Mouse (Mus musculus): ENCODE data around the gene Rd3l. TPM values are rescaled to one million over a fixed set of nuclear protein-coding genes. Genes with fewer than 3 reads are reported as not detected.

Rd3l gene
- total RNA-seq, 2 experiments from 2014 or later, result not detected

DNA sequence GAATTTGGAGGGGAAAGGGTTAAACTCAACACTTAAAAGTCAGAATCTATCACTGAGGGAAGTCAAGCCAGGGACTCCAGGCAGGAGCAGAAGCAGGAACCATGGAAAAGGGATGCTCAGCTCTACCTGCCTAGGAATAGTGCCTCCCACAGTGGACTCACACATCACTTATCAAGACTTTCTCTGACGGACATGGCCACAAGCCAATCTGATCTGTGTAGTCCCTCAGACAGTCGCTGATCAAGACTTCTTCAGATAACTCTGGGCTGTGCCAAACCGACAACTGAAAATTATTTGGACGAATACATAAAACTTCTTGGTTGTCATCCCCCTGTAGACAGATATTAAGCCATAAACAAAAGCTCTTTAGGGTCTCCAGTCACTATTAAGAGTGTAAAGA, 11.0 kb downstream of the Rd3l start:
- ATAC-seq (replicated peaks; ENCODE audit: poor library complexity), result no peak

DNA sequence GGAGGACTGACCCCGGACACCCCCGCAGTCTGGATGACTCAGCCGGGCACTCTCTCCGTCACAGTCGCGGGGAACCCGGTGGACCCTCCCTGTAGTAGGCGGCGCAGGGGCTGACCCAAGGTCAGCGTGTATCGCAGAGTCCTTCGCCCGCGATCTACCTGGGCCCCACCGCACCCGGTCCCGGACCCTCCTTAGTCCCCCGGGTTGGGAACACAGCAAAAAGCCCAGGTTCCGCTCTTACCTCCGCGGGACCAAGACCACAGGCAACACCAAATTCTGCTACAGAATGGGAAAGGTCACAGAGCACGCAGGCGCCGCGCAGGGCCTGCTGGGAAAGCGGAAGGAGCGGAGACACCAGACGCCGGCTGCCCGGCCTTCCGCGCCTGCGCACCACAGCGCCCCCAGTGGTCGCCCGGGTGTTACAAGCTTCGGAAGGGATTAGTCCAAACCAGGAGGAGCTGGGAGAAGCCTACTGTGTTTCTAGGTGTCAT, 14.4 kb downstream of the Rd3l start, which contains the start of gene Atp5mpl:
Gene Atp5mpl, minus strand, starts transcription at position 295 of the 491 bp plus-strand sequence.
- ATAC-seq (replicated peaks; ENCODE audit: poor library complexity), result peak; percentile 98

DNA sequence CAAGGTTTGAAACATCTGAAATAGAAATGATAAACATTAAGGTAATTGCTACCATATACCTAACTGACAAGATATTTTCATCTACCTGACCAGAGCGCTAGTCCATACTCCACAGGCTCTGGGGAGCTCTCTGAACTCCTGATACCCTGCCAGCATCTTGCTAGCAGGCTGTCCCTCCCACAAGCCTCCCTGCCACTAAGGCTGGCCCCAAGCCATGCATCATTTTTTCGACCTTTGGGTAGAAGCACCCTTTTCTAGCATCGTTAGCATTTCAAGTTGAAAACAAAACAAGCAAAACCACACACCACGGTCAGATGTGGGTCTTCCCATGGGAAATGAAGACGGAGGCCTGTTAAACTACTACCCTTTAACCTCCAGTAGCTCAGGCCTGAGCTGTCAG, 17.8 kb downstream of the Rd3l start:
- ATAC-seq (replicated peaks; ENCODE audit: poor library complexity), result no peak

DNA sequence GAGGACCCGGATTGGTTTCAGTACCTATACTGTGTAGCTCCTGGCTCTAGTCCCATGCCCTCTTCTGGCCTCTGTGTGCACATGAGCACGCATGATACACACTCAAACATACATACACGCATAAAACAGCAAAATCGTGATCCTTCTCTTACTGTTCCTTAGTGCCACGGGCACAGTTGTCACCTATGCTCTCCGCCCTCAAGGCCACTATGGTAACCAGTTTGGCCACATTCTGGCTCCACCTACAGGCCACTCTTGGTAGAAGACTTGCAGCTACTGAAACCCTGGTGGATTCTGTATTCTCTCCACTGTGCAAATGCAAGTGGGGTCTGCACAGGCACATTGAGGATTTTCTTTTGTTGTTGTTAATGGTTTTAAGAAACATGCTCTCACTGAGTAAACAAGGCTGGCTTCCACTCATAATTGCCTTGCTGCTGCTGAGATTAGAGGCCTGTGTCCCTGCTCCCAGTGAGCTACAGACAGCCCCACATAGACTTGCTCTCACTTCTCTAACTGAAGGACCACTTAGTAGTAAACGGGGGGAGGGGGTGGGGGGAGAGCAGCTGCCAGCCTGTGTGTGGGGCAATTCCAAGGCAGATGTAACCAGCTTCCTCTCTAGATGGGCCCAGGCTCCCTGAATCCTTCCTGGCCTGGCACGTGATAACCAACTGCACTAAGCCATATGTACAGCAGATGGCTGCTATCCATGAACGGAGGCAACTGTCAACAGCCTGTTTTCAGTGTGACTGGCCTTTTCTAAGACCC, 22.8 kb downstream of the Rd3l start:
- peak; percentile 91 for ATAC-seq (replicated peaks; ENCODE audit: poor library complexity)

DNA sequence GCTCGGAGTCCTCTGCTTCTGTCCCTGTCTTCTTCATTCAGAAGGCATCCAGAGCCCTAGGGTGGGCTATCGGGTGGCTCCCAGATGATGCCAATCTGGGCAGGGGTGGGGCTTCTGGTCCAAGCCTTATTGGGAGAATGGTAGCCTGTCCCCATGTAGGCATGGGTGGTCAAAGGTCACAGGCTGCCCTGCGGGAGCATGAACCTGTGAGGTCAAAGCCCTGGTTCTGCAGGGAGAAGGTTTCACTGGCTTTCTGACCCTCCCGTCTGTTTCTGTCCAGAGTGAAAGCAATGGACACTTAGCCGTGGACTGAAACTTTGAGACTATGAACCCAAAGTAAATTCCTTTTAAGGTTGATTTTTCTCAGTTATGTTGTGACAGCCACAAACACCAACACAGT, 24.9 kb downstream of the Rd3l start:
- ATAC-seq (replicated peaks; ENCODE audit: poor library complexity), result no peak

DNA sequence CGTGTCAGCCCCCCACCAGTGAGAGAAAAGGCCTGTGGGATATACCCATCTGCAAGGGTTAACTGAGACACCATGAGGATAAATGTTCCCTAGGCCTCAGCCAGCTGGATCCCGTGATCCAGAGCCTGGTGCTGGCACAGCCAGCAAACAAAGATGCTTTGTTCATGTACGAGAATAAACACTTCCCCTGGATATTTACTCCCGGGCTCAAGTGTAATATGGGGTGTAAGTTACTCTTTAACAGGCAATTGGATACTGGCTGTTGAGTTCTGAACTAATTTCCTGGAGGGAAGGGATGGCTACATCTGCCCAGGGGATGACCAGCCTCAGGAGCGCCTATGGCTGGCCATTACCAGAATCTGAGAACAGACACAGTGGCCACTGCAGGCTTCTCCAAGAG, 29.4 kb downstream of the Rd3l start:
- ATAC-seq (replicated peaks; ENCODE audit: poor library complexity), result no peak

DNA sequence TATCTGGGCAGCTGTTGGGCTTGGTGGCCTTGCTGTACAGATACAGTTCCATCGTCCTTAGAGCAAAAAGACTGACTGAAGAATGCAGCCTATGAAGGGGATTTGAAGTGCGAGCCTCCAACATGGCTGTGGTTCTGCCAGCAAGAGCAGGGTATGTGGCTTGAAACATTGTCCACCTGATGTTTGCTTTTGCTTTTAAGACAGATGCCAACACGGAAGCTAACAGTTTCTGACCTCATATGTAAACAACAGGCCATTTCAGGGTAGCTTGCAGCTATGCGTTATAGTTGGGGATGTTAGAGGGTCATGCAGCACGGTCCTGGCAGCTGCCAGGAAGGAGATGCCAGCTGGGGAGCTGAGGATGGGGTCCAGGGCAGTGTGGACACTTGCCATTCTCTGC, 30.6 kb downstream of the Rd3l start:
- ATAC-seq (replicated peaks; ENCODE audit: poor library complexity), result no peak

DNA sequence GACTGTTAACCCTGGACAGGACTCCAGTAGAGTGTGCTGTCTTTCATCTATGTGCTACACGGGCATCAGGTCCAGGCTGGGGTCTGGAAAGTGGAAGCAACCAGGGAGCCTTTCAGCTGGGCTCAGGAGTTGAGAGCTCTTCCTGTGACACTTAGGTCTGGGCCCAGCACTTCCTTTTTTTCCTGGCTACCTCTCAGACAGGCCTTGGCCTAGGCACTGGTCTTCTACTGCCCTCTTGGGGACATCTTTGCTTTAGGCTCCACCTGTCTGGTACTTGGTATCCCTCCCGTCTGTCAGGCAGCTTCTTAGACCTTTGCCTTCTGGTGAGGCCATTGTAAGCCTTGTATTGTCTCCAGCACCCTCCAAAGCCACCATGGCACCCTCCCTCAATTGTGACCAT, 34.4 kb downstream of the Rd3l start:
- ATAC-seq (replicated peaks; ENCODE audit: poor library complexity), result peak; percentile 54

DNA sequence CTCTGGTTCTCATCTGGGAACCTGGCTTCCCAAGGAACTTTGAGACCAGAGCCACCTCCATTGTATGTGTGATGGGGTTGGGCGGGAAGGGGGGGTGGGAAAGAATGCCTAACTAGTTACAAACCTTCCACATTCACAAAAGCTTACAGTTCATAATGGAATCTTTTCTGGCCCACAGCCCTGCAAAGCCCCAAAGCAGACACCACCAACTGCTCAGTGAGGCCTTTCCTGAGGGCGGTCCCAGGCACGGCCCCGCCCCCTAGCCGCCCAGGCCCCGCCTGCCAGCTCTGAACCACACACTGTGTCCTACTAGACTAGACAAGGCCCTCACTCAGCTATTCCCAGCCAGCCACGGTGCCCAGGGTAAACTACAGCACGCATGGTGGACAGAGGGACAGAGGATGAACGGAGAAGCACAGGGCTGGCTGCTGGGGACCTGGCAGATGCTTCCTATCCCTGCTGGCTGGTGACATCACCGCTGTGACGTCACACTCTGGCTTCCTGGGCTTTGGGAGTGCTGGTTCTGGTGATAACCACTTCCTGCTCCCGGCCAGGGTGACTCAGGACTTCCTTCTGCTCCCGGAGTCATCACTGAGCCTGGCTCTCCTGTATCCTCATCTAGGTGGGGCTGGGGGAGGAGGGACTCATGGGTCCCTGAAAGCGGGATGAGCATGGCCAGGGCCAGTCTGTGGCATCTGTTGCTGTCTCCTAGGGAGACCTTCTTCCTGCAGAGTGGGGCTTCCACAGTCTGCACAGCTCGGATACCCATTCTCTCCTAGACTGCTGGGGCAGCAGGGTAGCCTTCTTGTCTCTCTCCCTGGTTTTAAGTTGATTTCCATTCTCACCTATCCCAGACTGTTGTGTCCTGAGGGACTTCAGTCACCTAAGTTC, 35.1 kb downstream of the Rd3l start:
- peak; percentile 54 for ATAC-seq (replicated peaks; ENCODE audit: poor library complexity)

DNA sequence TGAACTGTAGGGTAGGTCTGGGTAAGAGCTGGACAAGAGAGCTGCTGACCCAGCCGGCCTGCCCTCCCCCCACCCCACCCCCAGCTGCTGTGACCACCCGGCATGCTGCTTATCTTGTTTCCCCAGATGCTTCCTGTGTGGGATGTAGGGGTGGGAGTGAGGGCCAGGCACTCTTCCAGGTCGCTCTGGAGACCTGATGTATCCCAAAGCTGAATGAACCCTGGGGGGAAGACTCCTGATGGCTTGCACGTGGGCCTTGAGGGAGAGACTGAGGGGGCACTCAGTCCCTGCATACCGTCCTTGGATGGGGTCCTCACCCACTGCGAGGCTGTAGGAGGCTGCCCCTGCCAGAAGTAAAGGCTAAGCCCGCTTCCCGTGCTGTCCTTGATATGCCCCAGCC, 36.0 kb downstream of the Rd3l start:
- peak; percentile 8; the same call in 1 of the 2 replicates for ATAC-seq (replicated peaks; ENCODE audit: poor library complexity)

DNA sequence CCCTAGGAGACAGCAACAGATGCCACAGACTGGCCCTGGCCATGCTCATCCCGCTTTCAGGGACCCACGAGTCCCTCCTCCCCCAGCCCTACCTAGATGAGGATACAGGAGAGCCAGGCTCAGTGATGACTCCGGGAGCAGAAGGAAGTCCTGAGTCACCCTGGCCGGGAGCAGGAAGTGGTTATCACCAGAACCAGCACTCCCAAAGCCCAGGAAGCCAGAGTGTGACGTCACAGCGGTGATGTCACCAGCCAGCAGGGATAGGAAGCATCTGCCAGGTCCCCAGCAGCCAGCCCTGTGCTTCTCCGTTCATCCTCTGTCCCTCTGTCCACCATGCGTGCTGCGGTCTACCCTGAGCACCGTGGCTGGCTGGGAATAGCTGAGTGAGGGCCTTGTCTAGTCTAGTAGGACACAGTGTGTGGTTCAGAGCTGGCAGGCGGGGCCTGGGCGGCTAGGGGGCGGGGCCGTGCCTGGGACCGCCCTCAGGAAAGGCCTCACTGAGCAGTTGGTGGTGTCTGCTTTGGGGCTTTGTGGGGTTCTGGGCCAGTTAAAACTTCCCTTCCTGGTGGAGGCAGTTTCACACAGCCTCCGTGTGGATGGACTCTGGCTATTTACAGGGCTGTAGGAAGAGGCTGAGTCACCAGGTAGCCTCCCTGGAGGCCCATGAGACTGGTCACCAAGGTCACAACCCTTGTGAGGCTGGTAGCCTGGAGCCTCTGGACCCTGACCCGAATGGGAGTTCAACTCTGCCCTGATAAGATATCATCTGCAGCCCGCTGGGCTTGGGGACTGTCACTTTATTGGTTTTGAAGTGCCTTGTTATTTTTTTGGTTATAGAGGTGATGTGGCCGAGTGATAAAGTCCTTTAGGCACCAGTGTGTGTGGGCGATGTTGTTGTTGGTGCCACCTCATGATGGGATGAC, 36.8 kb downstream of the Rd3l start:
- ATAC-seq (replicated peaks; ENCODE audit: poor library complexity), result peak; percentile 63

DNA sequence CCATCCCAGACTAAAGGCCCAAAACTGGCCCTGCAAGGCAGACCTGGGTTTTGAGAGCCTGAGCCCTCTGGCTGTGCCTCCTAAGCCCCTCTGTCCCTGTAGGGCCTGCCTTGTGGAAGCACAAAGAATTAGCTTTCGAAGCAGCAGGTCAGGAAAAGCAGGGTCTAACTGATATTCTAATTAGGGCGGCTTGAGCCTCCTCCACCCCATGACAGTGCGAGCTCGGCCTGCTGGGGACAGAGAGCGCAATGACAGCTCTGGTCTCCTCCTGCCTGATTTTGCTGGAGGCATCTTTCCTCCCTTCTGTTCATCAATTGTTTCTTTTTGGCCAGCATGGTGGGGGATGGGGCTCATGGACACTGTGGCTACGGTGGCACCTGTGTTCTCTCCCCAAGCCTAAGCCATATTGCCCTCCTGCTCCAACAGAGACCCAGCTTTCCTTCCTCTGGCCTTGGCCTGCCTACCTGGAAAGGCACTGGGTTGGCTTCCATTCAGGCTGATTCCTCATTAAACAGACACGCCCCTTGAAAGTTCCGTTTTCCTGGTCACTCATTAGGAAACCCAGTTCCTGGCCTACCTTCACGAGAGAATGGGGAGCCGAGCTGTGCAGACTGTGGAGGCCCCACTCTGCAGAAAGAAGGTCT, 37.6 kb downstream of the Rd3l start:
- ATAC-seq (replicated peaks; ENCODE audit: poor library complexity), result no peak

DNA sequence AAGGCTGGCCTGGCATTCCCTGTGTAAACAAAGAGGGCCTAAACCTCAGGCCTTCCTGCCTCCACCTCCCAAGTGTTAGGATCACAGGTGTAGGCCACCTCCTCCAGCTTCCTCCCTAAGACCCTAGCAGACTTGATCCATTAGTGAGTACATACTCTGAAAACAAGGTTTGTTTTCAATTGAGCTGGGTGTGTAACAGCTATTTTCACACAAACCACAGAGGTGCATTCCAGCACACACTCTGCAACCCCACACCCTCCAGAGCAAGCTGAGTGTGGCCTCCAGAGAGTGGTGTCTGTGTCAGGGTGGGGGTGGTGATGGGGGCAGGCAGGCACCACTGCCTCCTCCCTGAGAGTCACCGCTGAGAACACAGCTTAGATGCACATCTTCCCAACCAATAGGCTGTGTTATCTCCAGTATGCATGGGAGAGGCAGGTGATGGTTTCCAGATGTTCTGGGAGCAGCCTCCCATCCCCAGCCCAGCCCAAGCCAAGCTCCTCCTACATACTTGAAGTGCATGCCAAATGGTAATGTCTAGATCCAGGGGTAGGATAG, 42.4 kb downstream of the Rd3l start:
- ATAC-seq (replicated peaks; ENCODE audit: poor library complexity), result no peak

DNA sequence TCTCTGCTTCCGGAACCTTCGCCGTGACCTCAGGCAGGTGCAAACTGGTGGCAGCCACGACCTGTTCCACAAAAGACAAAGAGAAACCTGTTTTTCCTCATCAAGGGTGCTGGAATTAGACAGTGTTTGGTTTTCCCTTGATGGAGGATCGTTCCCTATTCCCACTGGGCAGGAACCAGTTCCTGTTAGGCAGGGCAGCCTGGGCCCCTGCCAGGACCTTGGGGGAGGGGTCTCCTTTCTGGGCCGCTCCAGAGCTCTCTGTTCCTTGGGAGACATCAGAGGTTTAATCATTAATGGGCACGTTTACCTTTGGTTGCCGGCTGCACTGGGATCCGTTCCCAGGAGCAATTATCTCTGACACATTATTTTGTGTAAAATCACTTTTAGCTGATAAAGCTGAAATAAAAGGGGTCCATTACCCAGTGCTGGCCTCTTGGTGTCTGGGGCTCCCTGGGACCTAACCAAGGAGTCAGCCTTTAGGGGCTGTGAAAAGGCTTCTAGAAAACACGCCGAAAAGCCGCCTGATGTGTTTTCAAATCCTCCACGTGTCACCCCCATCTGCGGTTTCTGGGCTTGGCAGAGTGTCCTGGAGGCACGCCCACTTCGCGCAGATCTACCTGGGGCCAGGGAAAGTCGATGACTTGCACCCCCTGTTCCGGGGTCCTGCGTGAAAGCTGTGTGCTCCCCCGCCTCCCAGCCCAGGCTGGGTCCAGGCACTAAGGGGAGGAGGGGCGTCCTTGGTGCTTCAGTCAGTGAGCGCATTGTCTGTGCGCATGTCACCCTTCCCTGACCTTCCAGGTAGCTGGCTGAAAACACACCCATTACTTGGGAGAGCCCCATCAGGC, 44.2 kb downstream of the Rd3l start:
- no peak for ATAC-seq (replicated peaks; ENCODE audit: poor library complexity)

DNA sequence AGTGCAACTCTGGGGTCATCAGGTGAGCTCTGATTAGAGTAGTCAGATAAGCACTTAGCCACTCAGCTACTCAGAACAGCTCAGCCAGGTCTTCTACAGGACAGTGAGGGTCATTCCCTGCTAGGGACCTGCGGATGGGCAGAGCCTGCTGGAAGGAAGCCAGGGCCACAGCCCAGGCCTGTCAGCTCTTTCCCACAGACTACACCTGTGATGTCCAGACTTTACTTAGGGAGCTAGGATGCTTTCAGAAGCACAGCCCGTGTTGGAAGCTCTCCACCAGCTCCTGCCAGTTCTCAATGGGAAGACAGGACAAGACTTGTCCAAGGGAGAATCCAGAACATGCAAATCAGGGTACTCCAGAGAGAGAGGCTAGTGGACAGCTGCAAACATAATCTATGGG, 47.1 kb downstream of the Rd3l start:
- no peak for ATAC-seq (replicated peaks; ENCODE audit: poor library complexity)

DNA sequence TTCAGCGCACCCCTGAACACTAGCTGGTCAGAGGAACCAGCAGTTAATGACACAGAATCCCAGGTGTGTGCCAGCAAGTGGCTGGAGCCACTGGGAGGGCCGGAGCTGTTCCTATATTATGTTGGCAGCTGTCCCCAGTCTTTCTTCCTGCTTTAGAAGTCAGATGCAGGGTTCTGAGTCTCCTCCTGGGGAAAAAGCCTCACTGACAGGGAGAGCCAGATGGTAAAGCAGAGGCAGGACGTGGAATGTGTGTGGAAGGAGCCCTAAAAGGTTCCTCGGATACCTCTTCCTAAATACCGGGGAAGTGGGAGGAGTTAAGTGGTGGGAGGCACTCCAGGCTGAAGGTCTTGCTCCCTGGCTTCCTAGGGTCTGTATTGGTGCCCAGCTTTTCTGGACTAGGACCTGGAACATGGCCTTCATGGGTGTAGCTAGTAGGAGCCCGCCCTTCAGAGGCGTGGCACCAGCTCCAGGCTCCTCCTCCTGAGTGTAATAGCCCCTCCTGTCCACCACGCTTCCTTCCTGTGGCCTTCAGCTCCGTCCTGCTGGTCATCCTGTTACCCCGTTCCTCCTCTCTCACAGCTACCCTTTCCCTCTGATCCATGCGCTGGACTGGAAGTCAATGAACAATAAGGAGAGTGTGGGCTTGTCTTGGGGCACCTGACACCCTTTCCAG, 47.9 kb downstream of the Rd3l start:
- ATAC-seq (replicated peaks; ENCODE audit: poor library complexity), result peak; percentile 87

DNA sequence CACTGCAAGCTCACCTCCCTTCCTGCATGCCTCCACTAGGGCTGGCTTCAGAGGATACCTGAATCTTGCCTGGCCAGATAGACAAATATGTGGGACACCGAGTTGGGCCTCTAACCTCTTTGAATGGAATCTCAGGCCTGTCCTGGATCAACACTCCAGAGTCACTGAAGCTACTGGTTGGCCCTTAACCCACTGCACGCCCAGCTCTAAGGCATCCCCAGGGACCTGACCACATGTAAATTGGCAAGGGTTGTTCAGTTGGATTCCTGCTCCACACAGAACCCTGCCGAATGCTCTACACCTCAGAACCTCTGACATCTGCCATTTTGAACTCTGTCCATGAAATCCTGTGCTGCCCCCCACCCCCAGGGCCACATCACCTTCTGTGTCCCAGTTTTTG, 48.6 kb downstream of the Rd3l start:
- ATAC-seq (replicated peaks; ENCODE audit: poor library complexity), result no peak

DNA sequence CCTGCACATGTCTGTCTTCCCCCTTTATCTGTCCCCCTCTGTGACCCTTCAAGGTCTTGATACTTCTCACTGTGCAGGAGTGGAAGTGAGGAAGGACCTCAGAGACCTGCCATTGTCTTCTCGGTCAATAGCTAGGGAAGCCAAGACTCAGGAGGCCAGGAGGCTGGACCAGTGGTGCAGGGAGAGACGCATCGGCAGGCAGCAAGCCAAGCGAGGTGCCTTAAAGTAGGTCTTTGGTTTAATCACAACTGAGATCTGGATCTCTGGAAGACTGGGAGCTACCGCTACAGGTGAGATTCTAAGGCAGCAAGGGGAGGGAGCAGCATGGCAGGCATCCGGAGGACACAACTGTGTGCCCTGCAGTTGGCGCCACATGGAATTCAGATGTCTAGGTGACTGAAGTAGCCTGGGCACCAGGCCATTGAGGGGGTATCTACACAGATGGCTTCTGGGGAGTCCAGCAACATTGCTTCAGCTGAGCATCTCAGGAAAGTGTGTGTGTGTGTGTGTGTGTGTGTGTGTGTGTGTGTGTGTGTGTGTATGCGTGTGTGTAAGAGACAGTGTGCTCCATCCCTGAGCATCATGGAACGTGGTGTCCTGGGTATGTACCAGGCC, 49.6 kb downstream of the Rd3l start:
- ATAC-seq (replicated peaks; ENCODE audit: poor library complexity), result no peak

All from megakaryocyte progenitor cell, adult 5-6 weeks (primary cell).